Mouse (Mus musculus): Measurements from ENCODE around the gene BC067074.
"Not testable (repeated sequence)": the region's sequence is repeated elsewhere in the genome, so short reads cannot be mapped to it uniquely, and the experiment has no call there.

Gene BC067074

GRCm38 (mm10) chr13:113292975-113293706 is at the start of gene BC067074:
Gene BC067074 (plus strand): TSS chr13:113293159.
- DNase-seq, result peak; percentile 7 to 20

- DNase-seq, result no peak
Measured at GRCm38 (mm10) chr13:113245025-113245424, 47.9 kb upstream of the BC067074 start.

- not testable (repeated sequence) for DNase-seq
Measured at GRCm38 (mm10) chr13:113252580-113252979, 40.4 kb upstream of the BC067074 start.

- DNase-seq, result no peak
Measured at GRCm38 (mm10) chr13:113256766-113257165, 36.2 kb upstream of the BC067074 start.

GRCm38 (mm10) chr13:113257190-113257589 is 35.8 kb upstream of the BC067074 start:
- DNase-seq, result peak; percentile 31 to 33

- no peak for DNase-seq
Measured at GRCm38 (mm10) chr13:113259237-113259636, 33.7 kb upstream of the BC067074 start.

- no peak for DNase-seq
Measured at GRCm38 (mm10) chr13:113262822-113263221, 30.1 kb upstream of the BC067074 start.

GRCm38 (mm10) chr13:113265257-113265656 is 27.7 kb upstream of the BC067074 start:
- DNase-seq, result peak; percentile 27 to 43

- peak; percentile 52 to 61 for DNase-seq
Measured at GRCm38 (mm10) chr13:113266495-113266951, 26.4 kb upstream of the BC067074 start.

GRCm38 (mm10) chr13:113267204-113267603 is 25.8 kb upstream of the BC067074 start:
- no peak for DNase-seq

- DNase-seq, result peak; percentile 59 to 63
Measured at GRCm38 (mm10) chr13:113269777-113270776, 22.9 kb upstream of the BC067074 start.

- DNase-seq, result no peak
Measured at GRCm38 (mm10) chr13:113271189-113271588, 21.8 kb upstream of the BC067074 start.

GRCm38 (mm10) chr13:113287141-113287540 is 5.8 kb upstream of the BC067074 start:
- no peak for DNase-seq

GRCm38 (mm10) chr13:113288210-113289197 is 4.5 kb upstream of the BC067074 start:
- no peak for DNase-seq

- no peak for DNase-seq
Measured at GRCm38 (mm10) chr13:113289760-113290159, 3.2 kb upstream of the BC067074 start.

GRCm38 (mm10) chr13:113292001-113292400 is 958 bp upstream of the BC067074 start:
- DNase-seq, result no peak

GRCm38 (mm10) chr13:113293707-113294432 is 911 bp downstream of the BC067074 start:
- DNase-seq, result no peak

- no peak for DNase-seq
Measured at GRCm38 (mm10) chr13:113295817-113296485, 3.0 kb downstream of the BC067074 start.

GRCm38 (mm10) chr13:113306581-113306980 is 13.6 kb downstream of the BC067074 start:
- DNase-seq, result no peak

- no peak for DNase-seq
Measured at GRCm38 (mm10) chr13:113319588-113319987, 26.6 kb downstream of the BC067074 start.

GRCm38 (mm10) chr13:113321972-113322371 is 29.0 kb downstream of the BC067074 start:
- DNase-seq, result peak in 1 of 2 experiments; percentile 11
